Mouse (Mus musculus) Patski (cell line): Measurements from ENCODE around the gene Pcyt1b. TPM values are rescaled to one million over a fixed set of nuclear protein-coding genes. Genes with fewer than 3 reads are reported as not detected.

Experiments used
- ATAC-seq: fragments of 100-300 bp; one replicate; pipeline ENCODE4 v1.8.0; 2021
- CTCF ChIA-PET: fragments of 350-600 bp; sonication (Branson Sonifier 250); formaldehyde crosslinking; loops from one replicate; lab custom pipeline; 2022; ENCODE audit warnings: inconsistent platforms; lab: Charles Lee
- POLR2A ChIA-PET: fragments of 350-600 bp; sonication (Branson Sonifier 250); formaldehyde crosslinking; loops from one replicate; lab custom pipeline; 2022; ENCODE audit warnings: antibody characterized with exemption, inconsistent platforms; lab: Charles Lee
- DNase-seq: peaks from one replicate; pipeline ENCODE4 v3.0.0-alpha.2; 2011; ENCODE audit warnings: low read depth, low spot score
- H3K27me3 ChIP-seq: fragments of 371-371 bp; one replicate; pipeline ENCODE4 v1.5.1; 2021
- CTCF ChIP-seq: fragments of 100-300 bp; IDR thresholded peaks from one replicate; pipeline ENCODE4 v1.5.1; 2021
- in situ Hi-C: fragments of 300-500 bp; cut with MboI; formaldehyde crosslinking; loops from 3 replicates; pipeline ENCODE4 v1.11.1; 2018; ENCODE audit warnings: low pct_unique_long_range_greater_than_20kb, mixed read lengths
- polyA plus RNA-seq: library from polyadenylated mRNA; unstranded; gene quantifications from one replicate; pipeline ENCODE4 v1.2.3, GENCODE M21; 2021

Pcyt1b gene
- polyA plus RNA-seq, result 5.3 TPM

DNA sequence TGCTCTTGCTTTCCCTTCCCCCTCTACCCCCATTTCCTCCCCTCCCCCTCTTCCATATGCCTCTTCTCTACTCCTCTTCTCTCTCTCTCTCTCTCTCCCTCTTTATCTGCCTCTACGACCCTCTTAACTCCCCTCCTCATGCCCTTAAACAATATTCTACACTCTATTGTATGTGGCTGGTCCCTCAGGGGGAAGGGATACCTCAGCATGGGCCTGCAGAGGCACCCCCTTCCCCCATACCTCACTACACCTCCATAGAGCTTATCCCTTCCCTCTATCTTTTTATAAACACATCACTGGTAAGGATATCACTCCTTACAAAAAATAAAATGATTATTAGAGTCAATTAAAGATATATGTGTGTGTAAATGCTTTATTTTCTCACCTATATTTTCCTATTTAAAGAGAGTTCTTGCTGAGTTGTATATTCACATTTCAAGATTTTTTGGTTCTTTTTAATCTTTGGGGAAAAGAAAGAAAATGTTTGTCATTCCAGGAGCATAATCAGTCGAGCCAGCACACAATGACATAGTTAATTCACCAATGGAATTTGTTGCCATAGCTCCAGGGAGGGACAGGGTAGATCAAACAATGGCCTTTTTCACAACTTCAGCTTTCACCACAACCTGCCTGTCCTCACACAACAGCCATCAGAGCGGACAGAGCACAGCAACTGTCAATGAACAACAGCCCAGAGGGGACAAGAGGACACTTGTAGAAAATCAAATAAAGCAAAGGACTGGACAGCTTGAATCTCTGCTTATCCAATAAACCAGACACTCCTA, at the start of gene Pcyt1b:
Gene Pcyt1b (plus strand): TSS at position 646 of the 785 bp plus-strand sequence.
- no peak for ATAC-seq
- peaks cover 21% of the 10 kb centered on the region for H3K27me3 ChIP-seq
- POLR2A ChIA-PET, result no interaction called here
- no peak for DNase-seq
- in situ Hi-C loops, result no loop called here
- no peak for TF ChIP-seq CTCF
- CTCF ChIA-PET, result no interaction called here

DNA sequence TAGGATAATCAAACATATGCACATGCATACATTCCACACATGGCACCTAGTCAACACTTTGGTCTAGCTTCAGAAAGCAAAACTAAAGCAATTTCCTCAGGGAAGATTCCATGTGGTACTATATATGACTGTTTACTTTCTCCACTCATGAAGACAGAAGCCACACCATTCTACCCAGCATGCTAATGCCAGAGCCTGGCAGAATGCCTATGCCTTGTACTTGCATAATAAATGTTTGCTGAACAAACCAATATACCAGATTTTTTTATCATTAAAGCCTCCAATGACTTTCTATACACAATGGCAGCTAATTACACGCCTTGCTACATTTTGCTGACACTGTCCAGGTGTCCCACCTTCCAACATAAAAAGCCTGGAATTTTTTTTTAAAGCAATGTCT, 24.4 kb upstream of the Pcyt1b start:
- DNase-seq (no peak), ATAC-seq (no peak)
- H3K27me3 ChIP-seq, result peaks cover 29% of the 10 kb centered on the region
- no peak for TF ChIP-seq CTCF
- CTCF ChIA-PET, result no interaction called here
- in situ Hi-C loops, result no loop called here
- POLR2A ChIA-PET, result no interaction called here

DNA sequence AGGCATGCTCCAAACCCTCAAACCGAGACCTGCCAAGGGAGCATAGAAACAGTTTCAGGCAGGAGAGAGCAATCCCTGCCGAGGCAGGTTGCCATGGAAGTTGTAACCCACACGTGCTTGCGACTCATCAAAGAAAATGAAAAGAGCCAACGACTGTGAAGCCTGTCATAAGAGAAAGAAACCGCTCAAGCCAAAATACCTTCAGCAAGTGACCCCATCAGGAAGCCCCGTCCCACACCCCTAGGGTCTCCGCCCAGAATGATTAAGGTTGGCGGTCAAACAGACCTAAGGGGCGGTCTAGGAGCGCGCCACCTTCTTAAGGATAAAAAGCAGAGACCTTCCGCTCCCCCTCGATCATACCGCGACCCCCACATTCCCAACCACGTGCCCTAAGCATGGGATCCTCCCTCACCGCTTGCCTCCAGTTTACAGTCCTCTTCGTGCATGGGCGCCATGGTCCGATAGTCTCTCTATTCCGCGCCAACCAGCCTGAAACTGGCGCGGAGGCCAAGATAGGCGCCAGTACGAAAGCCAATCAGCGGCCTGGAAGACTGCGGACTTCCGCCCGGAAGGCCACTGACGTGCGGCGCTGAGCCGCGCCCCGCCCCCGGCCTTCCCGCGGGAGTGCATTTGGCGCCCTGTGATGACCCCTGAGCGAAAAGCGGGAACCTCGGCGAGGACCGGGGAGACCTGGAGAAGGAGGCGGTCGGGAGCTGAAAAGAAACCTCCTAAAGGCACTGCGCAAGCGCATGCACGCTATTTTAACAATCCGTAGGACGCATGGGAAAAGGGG, 22.8 kb upstream of the Pcyt1b start, which contains the start of gene Pola1:
Gene Pola1 (minus strand): TSS at position 499 of the 793 bp plus-strand sequence.
- in situ Hi-C loops, result no loop called here
- ChIA-PET CTCF (no interaction called here), POLR2A (no interaction called here)
- peak; percentile 92 for ATAC-seq
- peaks cover 28% of the 10 kb centered on the region for H3K27me3 ChIP-seq
- no peak for DNase-seq
- no peak for TF ChIP-seq CTCF

DNA sequence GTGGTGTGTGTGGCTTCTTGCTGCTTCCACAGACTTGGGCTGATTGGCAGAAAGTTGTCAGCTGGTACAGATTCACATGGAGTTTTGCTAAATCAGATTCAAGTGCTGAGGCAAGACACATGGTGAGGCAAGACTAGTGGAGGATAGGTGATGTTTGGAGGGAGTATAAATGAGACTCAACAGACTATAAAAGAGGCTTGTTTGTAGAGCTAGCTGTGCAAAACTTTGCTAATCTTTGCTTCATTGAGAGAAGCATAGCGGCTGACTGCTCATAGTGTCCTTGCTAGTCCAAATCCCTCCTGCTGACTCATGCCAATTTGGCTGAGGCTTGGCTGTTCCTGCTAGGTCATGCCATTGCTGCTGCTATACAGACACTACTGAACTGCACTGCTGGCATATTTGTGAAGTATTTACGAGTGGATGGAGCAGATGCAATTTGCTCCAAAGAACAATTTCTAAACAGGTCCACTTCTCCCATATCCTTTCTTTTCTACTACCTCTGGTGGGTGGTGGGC, 19.7 kb upstream of the Pcyt1b start:
- in situ Hi-C loops, result no loop called here
- TF ChIP-seq CTCF, result no peak
- peaks cover 11% of the 10 kb centered on the region for H3K27me3 ChIP-seq
- DNase-seq (no peak), ATAC-seq (no peak)
- ChIA-PET POLR2A (no interaction called here), CTCF (no interaction called here)

DNA sequence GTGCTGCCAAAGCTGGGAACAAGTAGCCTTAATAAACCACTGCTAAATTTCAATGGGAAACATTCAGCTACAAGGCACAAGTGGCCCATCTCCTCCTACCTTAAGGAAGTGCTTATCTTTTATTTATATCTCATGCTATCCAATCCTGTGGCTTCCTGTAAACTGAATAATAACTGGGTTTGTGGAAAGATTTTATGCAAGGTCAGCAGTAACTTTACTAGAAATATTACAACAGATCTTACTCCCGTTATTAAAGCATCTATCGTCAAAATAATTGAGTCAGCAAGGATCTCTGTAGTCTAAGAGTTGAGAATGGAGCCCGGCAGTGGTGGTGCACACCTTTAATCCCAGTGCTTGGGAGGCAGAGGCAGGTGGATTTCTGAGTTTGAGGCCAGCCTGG, 11.1 kb upstream of the Pcyt1b start:
- TF ChIP-seq CTCF, result no peak
- in situ Hi-C loops, result no loop called here
- ChIA-PET POLR2A (no interaction called here), CTCF (no interaction called here)
- H3K27me3 ChIP-seq, result peaks cover 37% of the 10 kb centered on the region
- ATAC-seq (no peak), DNase-seq (no peak)

DNA sequence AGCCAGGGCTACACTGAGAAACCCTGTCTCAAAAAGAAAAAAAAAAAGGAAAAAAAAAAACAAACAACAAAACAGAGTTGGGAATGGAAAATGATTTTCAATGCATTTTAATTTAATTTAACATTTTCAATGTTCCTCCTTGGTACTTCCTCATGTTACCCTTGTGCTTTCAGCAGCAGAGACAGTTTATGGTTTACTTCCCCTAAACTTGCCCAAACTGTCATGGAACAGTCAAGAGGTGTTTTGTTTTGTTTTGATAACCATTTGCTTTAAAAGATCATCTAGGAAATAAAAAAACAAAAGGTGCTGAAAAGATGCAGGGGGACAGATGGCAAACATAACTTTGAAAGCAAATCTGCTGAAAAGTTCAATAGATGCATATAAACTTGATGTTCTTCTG, 10.6 kb upstream of the Pcyt1b start:
- no peak for TF ChIP-seq CTCF
- in situ Hi-C loops, result no loop called here
- CTCF ChIA-PET, result no interaction called here
- peaks cover 37% of the 10 kb centered on the region for H3K27me3 ChIP-seq
- POLR2A ChIA-PET, result no interaction called here
- DNase-seq, result no peak
- ATAC-seq, result no peak

DNA sequence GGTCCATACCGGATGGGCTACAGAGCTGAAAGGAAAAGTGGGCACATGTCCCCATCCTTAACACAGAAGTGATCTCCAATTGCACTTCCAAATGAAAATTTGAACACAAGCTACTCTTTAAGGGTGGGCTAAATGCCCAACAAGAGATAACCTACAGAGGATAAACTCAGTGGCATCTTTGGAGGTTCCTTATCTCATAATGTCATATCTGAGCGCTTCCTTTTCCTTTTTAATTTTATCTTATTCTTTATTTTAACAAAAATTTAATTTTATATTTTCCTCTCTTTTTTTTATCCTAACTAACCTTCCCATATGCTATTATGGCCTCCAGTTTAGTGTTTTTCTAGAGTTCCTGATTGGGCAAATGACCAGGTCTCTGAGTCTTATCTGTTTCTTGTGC, 3.9 kb upstream of the Pcyt1b start:
- no peak for DNase-seq
- H3K27me3 ChIP-seq, result peaks cover 23% of the 10 kb centered on the region
- ChIA-PET POLR2A (no interaction called here), CTCF (no interaction called here)
- no peak for ATAC-seq
- in situ Hi-C loops, result no loop called here
- no peak for TF ChIP-seq CTCF

DNA sequence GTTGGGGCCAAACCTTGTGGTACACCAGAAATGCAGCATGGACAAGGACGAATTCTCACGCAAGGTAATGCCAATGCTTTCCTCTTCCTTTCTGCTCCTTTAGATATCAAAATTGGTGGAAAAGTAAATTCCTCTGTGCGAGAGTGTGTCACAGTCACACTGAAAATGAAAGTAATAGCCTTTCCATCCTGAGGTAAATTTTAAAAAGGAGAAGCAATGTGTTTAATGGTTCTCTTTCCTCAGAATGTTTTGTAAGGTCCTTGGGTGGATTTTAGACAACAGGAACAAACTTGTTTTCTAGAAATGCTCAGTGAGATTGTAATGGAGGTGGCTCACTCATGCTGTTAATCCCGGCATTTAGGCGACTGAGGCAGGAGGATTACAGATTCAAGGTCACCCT, 490 bp downstream of the Pcyt1b start:
- POLR2A ChIA-PET, result no interaction called here
- in situ Hi-C loops, result no loop called here
- TF ChIP-seq CTCF, result no peak
- ATAC-seq, result no peak
- H3K27me3 ChIP-seq, result peaks cover 17% of the 10 kb centered on the region
- CTCF ChIA-PET, result no interaction called here
- DNase-seq, result no peak

DNA sequence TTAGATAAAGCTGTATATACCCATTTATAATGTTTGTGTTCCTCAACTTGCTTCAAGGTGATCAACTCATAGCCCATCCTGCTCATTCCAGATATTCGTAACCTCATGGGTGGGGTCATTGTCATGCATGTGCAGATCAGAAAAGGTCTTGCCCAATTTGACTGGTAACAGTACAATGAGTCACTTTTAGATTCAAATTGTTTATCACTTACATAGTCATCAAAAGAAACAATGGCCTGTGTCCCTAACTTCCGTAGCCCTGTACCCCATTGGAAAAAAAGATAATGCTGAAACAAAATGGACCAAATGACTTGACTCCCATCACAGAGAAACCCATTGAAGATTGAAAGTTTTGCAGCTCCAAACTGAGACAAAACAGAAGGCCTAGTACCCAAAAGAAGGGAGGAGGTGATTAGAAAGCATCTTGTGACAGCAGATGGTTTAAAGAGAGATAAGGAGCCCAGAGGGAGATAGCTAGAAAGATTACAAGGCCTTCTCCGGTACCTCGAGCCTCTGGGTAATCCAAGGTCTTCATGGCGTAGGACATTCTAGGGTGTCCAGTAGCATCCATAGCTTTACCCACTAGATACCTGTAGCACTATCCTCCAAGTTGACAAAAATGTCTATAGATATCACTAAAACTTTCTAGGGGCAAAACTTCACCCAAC, 9.4 kb downstream of the Pcyt1b start:
- ChIA-PET CTCF (interaction anchor here (1.2 kb wide), 1 partner anchor 16 kb away, joined by 3 read pairs; no protein-coding TSS in a partner anchor), POLR2A (interaction anchor here (1.0 kb wide), 1 partner anchor 14 kb away, joined by 3 read pairs; no protein-coding TSS in a partner anchor)
- TF ChIP-seq CTCF, result no peak
- in situ Hi-C loops, result no loop called here
- ATAC-seq, result no peak
- DNase-seq, result no peak
- H3K27me3 ChIP-seq, result peaks cover 10% of the 10 kb centered on the region

DNA sequence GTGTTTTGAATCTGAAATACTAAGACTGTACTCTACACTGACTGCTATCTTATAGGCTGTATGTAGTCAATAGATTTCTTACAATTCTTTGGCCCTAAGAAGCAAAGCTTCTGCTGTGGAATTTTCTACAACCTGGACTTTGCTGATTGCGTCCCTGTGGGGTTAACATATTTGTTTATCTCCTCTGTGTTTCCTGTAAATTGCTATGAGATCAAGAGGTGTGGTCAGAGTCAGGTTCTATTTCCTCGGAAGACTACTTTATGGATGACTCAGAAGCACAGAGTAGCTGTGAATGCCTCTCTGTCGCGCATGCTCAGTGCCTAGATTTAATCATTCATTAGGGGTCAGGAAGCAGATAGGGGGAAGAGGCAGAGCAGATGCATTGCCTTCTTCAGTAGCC, 10.1 kb downstream of the Pcyt1b start:
- ChIA-PET CTCF (no interaction called here), POLR2A (interaction anchor here (1.0 kb wide), 1 partner anchor 15 kb away, joined by 3 read pairs; no protein-coding TSS in a partner anchor)
- ATAC-seq, result no peak
- DNase-seq, result no peak
- in situ Hi-C loops, result no loop called here
- peaks cover 15% of the 10 kb centered on the region for H3K27me3 ChIP-seq
- TF ChIP-seq CTCF, result no peak
